Mouse (Mus musculus): Measurements from ENCODE around the gene Serhl. TPM values are rescaled to one million over a fixed set of nuclear protein-coding genes. Genes with fewer than 3 reads are reported as not detected.

Gene Serhl
- polyA plus RNA-seq, 1 experiment from 2014 or later = 61.0 TPM

GRCm38 (mm10) chr15:83150694-83151093 lies 61.4 kb downstream of the Serhl start:
- ATAC-seq (ENCODE audit: extremely low read depth, insufficient number of reproducible peaks, low FRiP score, low TSS enrichment) = no peak
- H3K4me2 ChIP-seq = no peak overlapping the region
- no peaks in the 10 kb centered on the region for H3K27me3 ChIP-seq (replicated peaks)
- peaks cover 18% of the 10 kb centered on the region for H3K4me1 ChIP-seq
- H3K4me3 ChIP-seq = no peak overlapping the region
- 87% methylated on average over 4 of the region's 4 CpGs for WGBS
- no peak overlapping the region for H3K27ac ChIP-seq (replicated peaks)
- H3K36me3 ChIP-seq = peaks cover 38% of the 10 kb centered on the region
- 0 out of 2 replicates have a peak overlapping the region, but pooled peaks have one; percentile 48 for H3K9ac ChIP-seq
- no peaks in the 10 kb centered on the region for H3K9me3 ChIP-seq

- Histone ChIP-seq H3K9me3 (no peaks in the 10 kb centered on the region), H3K36me3 (peaks cover 49% of the 10 kb centered on the region), H3K4me1 (peaks cover 5% of the 10 kb centered on the region), H3K27ac (replicated peaks) (no peak overlapping the region), H3K4me3 (no peak overlapping the region), H3K4me2 (no peak overlapping the region), H3K9ac (no peak overlapping the region), H3K27me3 (replicated peaks) (no peaks in the 10 kb centered on the region)
- ATAC-seq (ENCODE audit: extremely low read depth, insufficient number of reproducible peaks, low FRiP score, low TSS enrichment) = no peak
- 88% methylated on average over 7 of the region's 7 CpGs for WGBS
These were observed 65.0 kb downstream of the Serhl start for GRCm38 (mm10) chr15:83154309-83154708.

- Histone ChIP-seq H3K27me3 (replicated peaks) (no peaks in the 10 kb centered on the region), H3K9me3 (no peaks in the 10 kb centered on the region), H3K27ac (replicated peaks) (no peak overlapping the region), H3K9ac (peak overlapping the region; percentile 5; the same call in 1 of the 2 replicates), H3K4me2 (no peak overlapping the region), H3K36me3 (peaks cover 64% of the 10 kb centered on the region), H3K4me3 (no peak overlapping the region), H3K4me1 (no peaks in the 10 kb centered on the region)
- no peak for ATAC-seq (ENCODE audit: extremely low read depth, insufficient number of reproducible peaks, low FRiP score, low TSS enrichment)
- 74% methylated on average over 6 of the region's 6 CpGs for WGBS
These were observed 66.5 kb downstream of the Serhl start for GRCm38 (mm10) chr15:83155672-83156419.

DNA sequence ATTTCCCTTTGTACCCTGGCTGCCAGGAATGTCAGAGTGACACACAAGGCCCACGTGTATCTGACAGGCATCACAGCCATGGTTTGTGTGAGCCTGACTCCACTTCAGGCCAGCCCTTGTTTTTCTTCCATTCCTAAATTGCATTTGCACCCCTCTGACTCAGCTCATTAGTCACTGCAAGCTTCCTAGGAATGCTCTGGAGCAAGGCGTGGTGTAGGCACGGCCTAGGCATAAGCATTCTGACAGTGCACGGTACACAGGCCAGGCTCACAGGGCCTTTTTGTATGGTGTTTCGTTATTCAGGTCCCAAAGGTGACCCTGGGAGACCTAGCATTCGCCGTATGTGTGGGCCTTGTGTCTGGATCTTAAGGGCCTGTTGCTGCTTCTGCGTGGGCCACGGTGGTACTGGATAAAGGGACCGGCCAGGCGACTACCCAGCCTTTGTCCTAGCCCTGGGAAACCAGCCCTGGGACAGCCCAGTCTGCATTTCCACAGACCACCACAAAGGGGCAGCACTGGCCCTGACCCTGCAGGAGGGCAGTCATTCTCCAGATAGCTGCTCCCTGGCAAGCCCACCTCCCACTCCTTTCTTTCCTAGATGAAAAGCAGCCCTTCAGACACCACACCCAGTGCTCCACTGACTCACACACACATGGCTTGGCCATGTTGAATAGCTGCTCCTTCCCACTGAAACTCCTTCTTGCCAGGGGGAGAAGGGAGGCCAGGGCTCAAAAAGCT lies 67.8 kb downstream of the Serhl start:
- Histone ChIP-seq H3K4me1 (no peaks in the 10 kb centered on the region), H3K36me3 (peaks cover 77% of the 10 kb centered on the region), H3K27me3 (replicated peaks) (no peaks in the 10 kb centered on the region), H3K27ac (replicated peaks) (no peak overlapping the region), H3K4me3 (no peak overlapping the region), H3K4me2 (no peak overlapping the region), H3K9ac (peak overlapping the region; percentile 28; the same call in 1 of the 2 replicates), H3K9me3 (no peaks in the 10 kb centered on the region)
- WGBS = 66% methylated on average over 11 of the region's 11 CpGs
- ATAC-seq (ENCODE audit: extremely low read depth, insufficient number of reproducible peaks, low FRiP score, low TSS enrichment) = no peak

DNA sequence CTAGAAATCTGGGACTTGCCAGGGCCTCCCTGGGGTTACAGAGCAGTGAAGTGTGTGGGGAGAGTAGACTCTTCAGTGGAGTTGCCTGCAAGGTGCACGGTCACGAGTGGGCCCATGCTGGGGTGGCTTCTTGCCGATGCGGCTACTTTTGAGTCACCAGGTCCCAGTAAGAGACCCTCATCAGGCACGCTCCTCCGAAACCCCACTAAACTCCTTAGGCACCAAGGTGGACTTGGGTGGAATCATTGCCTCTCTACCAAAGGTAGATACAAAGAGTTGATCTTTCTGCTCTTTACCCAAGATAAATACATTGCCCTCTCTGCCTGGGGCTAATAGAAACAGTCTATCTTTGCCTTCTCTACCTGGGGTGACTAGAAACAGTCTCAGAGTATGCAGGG lies 68.4 kb downstream of the Serhl start:
- H3K4me2 ChIP-seq = no peak overlapping the region
- H3K9ac ChIP-seq = peak overlapping the region; percentile 28; the same call in 1 of the 2 replicates
- 92% methylated on average over 6 of the region's 6 CpGs for WGBS
- H3K36me3 ChIP-seq = peaks cover 83% of the 10 kb centered on the region
- H3K27ac ChIP-seq (replicated peaks) = no peak overlapping the region
- no peak for ATAC-seq (ENCODE audit: extremely low read depth, insufficient number of reproducible peaks, low FRiP score, low TSS enrichment)
- H3K27me3 ChIP-seq (replicated peaks) = no peaks in the 10 kb centered on the region
- no peak overlapping the region for H3K4me3 ChIP-seq
- H3K9me3 ChIP-seq = no peaks in the 10 kb centered on the region
- no peaks in the 10 kb centered on the region for H3K4me1 ChIP-seq

- Histone ChIP-seq H3K27me3 (replicated peaks) (no peaks in the 10 kb centered on the region), H3K27ac (replicated peaks) (no peak overlapping the region), H3K36me3 (peaks cover 83% of the 10 kb centered on the region), H3K4me2 (no peak overlapping the region), H3K9me3 (no peaks in the 10 kb centered on the region), H3K9ac (no peak overlapping the region; the same call in 1 of the 2 replicates), H3K4me1 (no peaks in the 10 kb centered on the region), H3K4me3 (no peak overlapping the region)
- whole genome bisulfite sequencing = 90% methylated on average over 7 of the region's 7 CpGs
- no peak for ATAC-seq (ENCODE audit: extremely low read depth, insufficient number of reproducible peaks, low FRiP score, low TSS enrichment)
These were observed 69.4 kb downstream of the Serhl start for GRCm38 (mm10) chr15:83158587-83159160.

DNA sequence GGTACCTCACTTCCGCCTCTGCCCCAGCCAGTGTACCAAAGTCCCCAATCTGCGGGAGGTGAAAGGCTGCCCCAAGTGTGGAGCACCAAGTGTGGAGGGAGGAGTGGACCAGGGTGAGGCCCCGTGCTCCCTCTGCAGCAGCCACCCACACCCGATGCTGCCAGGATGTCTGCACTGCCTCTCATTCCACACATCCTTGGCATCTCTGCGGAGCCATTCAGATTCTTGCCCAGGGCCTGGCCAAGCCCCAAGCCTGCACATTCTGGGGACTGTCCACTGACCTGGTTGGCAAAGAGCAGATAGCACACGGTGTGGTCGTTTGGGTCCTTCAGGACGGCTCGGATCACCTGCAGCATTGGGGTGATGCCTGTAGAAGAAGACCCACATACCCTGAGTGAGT lies 70.5 kb downstream of the Serhl start:
- no peaks in the 10 kb centered on the region for H3K9me3 ChIP-seq
- no peak overlapping the region for H3K27ac ChIP-seq (replicated peaks)
- ATAC-seq (ENCODE audit: extremely low read depth, insufficient number of reproducible peaks, low FRiP score, low TSS enrichment) = no peak
- H3K4me3 ChIP-seq = no peak overlapping the region
- H3K4me1 ChIP-seq = peaks cover 3% of the 10 kb centered on the region
- WGBS = 90% methylated on average over 9 of the region's 9 CpGs
- peaks cover 76% of the 10 kb centered on the region for H3K36me3 ChIP-seq
- no peak overlapping the region for H3K9ac ChIP-seq
- no peak overlapping the region for H3K4me2 ChIP-seq
- H3K27me3 ChIP-seq (replicated peaks) = no peaks in the 10 kb centered on the region

GRCm38 (mm10) chr15:83160561-83160960 lies 71.3 kb downstream of the Serhl start:
- no peak overlapping the region for H3K9ac ChIP-seq
- no peaks in the 10 kb centered on the region for H3K9me3 ChIP-seq
- ATAC-seq (ENCODE audit: extremely low read depth, insufficient number of reproducible peaks, low FRiP score, low TSS enrichment) = no peak
- H3K4me3 ChIP-seq = no peak overlapping the region
- WGBS = 93% methylated on average over 4 of the region's 4 CpGs
- H3K36me3 ChIP-seq = peaks cover 75% of the 10 kb centered on the region
- H3K27ac ChIP-seq (replicated peaks) = no peak overlapping the region
- H3K4me2 ChIP-seq = no peak overlapping the region
- no peaks in the 10 kb centered on the region for H3K27me3 ChIP-seq (replicated peaks)
- H3K4me1 ChIP-seq = peaks cover 8% of the 10 kb centered on the region

DNA sequence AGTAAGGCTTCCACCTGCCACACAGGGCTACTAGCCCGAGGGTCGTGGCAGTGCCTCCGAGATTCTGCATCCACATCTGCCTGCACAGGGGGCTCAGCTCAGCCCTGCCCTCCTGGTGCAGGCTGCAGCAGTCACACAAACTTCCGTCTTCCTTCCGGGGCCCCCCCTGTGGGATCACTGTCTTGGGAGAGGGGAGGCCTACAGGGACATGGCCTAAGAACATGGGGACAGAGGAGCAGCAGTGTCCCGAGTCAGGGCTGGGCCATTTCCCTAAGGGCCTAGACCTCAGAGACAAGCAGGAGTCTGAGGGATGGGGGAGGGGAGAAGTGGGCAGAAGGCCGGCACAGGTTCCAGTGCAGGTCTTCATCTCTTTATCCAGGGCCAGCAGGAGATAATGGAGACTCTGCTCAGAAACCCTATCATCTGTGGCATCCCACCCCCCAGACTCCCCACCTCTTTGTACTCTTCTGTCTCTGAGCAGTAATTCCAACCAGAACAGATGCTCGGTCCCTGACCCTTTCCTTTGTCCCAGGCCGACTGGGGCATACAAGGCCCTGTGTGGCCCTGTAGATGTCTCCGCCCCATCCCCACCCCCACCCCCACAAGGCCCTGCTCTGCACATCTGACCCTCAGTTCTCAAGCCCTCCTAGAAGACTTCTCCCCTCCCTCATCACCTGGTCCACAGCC lies 71.9 kb downstream of the Serhl start:
- Histone ChIP-seq H3K9ac (no peak overlapping the region), H3K4me3 (no peak overlapping the region), H3K36me3 (peaks cover 73% of the 10 kb centered on the region), H3K27me3 (replicated peaks) (no peaks in the 10 kb centered on the region), H3K4me1 (peaks cover 13% of the 10 kb centered on the region), H3K27ac (replicated peaks) (no peak overlapping the region), H3K9me3 (no peaks in the 10 kb centered on the region), H3K4me2 (no peak overlapping the region)
- WGBS = 68% methylated on average over 10 of the region's 10 CpGs
- ATAC-seq (ENCODE audit: extremely low read depth, insufficient number of reproducible peaks, low FRiP score, low TSS enrichment) = no peak

GRCm38 (mm10) chr15:83162001-83162400 lies 72.7 kb downstream of the Serhl start:
- Histone ChIP-seq H3K4me1 (peaks cover 21% of the 10 kb centered on the region), H3K27ac (replicated peaks) (no peak overlapping the region), H3K36me3 (peaks cover 68% of the 10 kb centered on the region), H3K9me3 (no peaks in the 10 kb centered on the region), H3K9ac (no peak overlapping the region), H3K4me3 (no peak overlapping the region), H3K27me3 (replicated peaks) (no peaks in the 10 kb centered on the region), H3K4me2 (no peak overlapping the region)
- 92% methylated on average over 4 of the region's 4 CpGs for WGBS
- no peak for ATAC-seq (ENCODE audit: extremely low read depth, insufficient number of reproducible peaks, low FRiP score, low TSS enrichment)

DNA sequence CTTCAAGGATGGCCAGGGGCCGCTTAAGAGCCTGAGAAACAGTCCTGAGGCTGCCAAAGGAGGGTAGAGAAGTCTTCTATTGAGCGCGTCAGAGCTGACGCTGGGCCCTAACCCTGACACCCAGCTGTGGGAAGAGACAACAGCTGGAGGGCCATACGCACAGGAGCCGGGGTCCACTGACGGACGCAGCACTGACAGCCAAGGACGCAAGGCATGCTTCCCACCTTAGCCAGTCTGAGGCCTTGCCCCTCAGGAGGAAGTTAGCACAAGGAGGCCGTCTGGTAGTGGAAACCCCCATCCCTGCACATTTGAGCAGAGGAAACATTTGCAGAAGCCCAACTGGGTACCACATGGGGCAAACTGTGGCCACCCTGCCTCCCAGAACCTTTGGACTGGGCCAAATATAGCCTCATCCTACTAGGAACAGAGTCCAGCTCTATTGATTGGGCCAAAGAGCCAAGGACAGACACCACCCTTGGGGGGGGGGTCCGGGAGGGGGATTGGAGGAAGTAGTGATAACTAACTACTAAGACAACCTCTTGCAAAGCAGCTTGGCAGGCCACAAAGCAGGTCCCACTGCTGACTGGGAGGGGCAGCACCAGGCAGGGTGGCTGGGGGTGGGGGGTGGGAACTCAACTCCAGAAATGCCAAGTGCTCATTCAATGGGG lies 73.6 kb downstream of the Serhl start:
- Histone ChIP-seq H3K4me1 (peaks cover 26% of the 10 kb centered on the region), H3K4me2 (no peak overlapping the region), H3K9me3 (no peaks in the 10 kb centered on the region), H3K27ac (replicated peaks) (no peak overlapping the region), H3K27me3 (replicated peaks) (no peaks in the 10 kb centered on the region), H3K4me3 (no peak overlapping the region), H3K36me3 (peaks cover 58% of the 10 kb centered on the region), H3K9ac (no peak overlapping the region)
- WGBS = 85% methylated on average over 11 of the region's 11 CpGs
- no peak for ATAC-seq (ENCODE audit: extremely low read depth, insufficient number of reproducible peaks, low FRiP score, low TSS enrichment)

Measured in heart, embryonic 13.5 days (tissue).